Mouse (Mus musculus) ES-E14 (cell line): ENCODE data around the gene Proser2. TPM values are rescaled to one million over a fixed set of nuclear protein-coding genes. Genes with fewer than 3 reads are reported as not detected.

ENCODE experiments used
- DNase-seq: peaks from one replicate; pipeline ENCODE4 v3.0.0-alpha.2; 2013; ENCODE audit warnings: low read depth, low spot score
- H3K27ac ChIP-seq: 2 replicates; pipeline ENCODE4 v1.5.1; 2012; ENCODE audit warnings: low read depth, mild to moderate bottlenecking, low read length, moderate library complexity, mixed read lengths; ENCODE audit not compliant: poor library complexity, insufficient read depth, severe bottlenecking
- H3K36me3 ChIP-seq: 2 replicates; pipeline ENCODE4 v1.6.1; 2012; ENCODE audit warnings: mild to moderate bottlenecking, low read length, moderate library complexity, mixed read lengths; ENCODE audit not compliant: control insufficient read depth, poor library complexity, insufficient read depth, severe bottlenecking
- H3K4me1 ChIP-seq, 2 experiments: fragments of 150-350 bp in 1 of 2; sonication (generic) in 1 of 2; 2 replicates each; pipeline ENCODE4 v1.6.1; 2012; ENCODE audit warnings: low read length in 2 of 2, mild to moderate bottlenecking in 1 of 2, mixed read lengths in 1 of 2; ENCODE audit not compliant: control insufficient read depth in 2 of 2, insufficient read depth in 2 of 2, poor library complexity in 1 of 2
- H3K4me3 ChIP-seq, 2 experiments: fragments of 150-350 bp in 1 of 2; sonication (generic) in 1 of 2; 2 replicates each; pipeline ENCODE4 v1.5.1; 2012; ENCODE audit warnings: low read length in 2 of 2, low read depth in 1 of 2, mild to moderate bottlenecking in 1 of 2, mixed read lengths in 1 of 2; ENCODE audit not compliant: insufficient read depth in 1 of 2, poor library complexity in 1 of 2, severe bottlenecking in 1 of 2
- H3K9ac ChIP-seq: 2 replicates; pipeline ENCODE4 v1.6.1; 2012; ENCODE audit warnings: low read depth, mild to moderate bottlenecking, low read length, mixed read lengths; ENCODE audit not compliant: poor library complexity, insufficient read depth, severe bottlenecking
- H3K9me3 ChIP-seq: fragments of 150-350 bp; sonication (generic); 2 replicates; pipeline ENCODE4 v1.6.1; 2012; ENCODE audit warnings: low read depth, mild to moderate bottlenecking, low read length; ENCODE audit not compliant: control insufficient read depth, insufficient read depth
- CHD2 ChIP-seq: IDR thresholded peaks from 2 replicates; pipeline ENCODE4 v1.6.1; 2014; ENCODE audit warnings: mild to moderate bottlenecking, low read depth, low read length, inconsistent platforms
- HCFC1 ChIP-seq: IDR thresholded peaks from 2 replicates; pipeline ENCODE4 v1.6.1; 2012; ENCODE audit warnings: low read length, inconsistent platforms, borderline replicate concordance; ENCODE audit not compliant: insufficient read depth
- MAFK ChIP-seq: IDR thresholded peaks from 2 replicates; pipeline ENCODE4 v1.6.1; 2014; ENCODE audit warnings: mild to moderate bottlenecking, low read depth, low read length, inconsistent platforms; ENCODE audit not compliant: insufficient read depth
- ZC3H11A ChIP-seq: IDR thresholded peaks from 2 replicates; pipeline ENCODE4 v1.6.1; 2012; ENCODE audit warnings: low read depth, mild to moderate bottlenecking, inconsistent platforms, low read length, borderline replicate concordance
- ZNF384 ChIP-seq: IDR thresholded peaks from 2 replicates; pipeline ENCODE4 v1.6.1; 2012; ENCODE audit warnings: low read depth, low read length, inconsistent platforms
- in situ Hi-C, 2 experiments: fragments of 600-800 bp; cut with MboI; formaldehyde crosslinking; loops; one replicate each; pipeline ENCODE4 v1.15.1; 2025; ENCODE audit warnings: low sequenced_read_pairs in 2 of 2, inconsistent platforms in 1 of 2; ENCODE audit not compliant: unreplicated experiment in 2 of 2
- total RNA-seq: library from RNA; depleted of rRNA; stranded (reverse); fragments of 300-350 nt; gene quantifications from 2 replicates; pipeline ENCODE4 v1.2.3, GENCODE M21; 2012

The Proser2 gene
- total RNA-seq, 1 experiment, result 1.9 TPM

DNA sequence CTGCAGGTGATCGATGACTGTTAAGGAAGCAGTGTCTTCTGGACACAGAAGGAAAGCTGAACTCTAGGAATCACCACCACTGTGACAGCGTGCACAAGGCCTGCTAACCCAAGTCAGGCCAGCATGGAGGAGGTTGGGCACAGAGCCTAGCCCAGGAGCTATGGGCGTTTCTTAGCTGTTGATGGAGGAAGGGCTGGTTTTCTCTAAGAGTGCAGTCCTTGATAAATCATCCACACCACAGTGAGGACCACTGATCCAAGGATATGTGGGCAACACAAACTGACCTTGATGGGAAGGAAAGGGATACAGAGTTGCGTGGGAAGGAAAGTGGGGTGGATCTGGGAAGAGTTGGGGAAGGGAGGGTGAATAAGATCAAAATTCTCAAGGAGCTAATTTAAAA, 27.2 kb upstream of the Proser2 start:
- in situ Hi-C loops, result no loop called here

GRCm38 (mm10) chr2:6149801-6150200, 19.8 kb upstream of the Proser2 start:
- in situ Hi-C loops, result no loop called here
- TF ChIP-seq ZC3H11A (no peak), ZNF384 (no peak), MAFK (no peak), HCFC1 (no peak), CHD2 (no peak)
- H3K27ac ChIP-seq, result no peak overlapping the region
- no peaks in the 10 kb centered on the region for H3K4me1 ChIP-seq
- DNase-seq, result no peak
- no peaks in the 10 kb centered on the region for H3K9me3 ChIP-seq
- no peak overlapping the region for H3K9ac ChIP-seq
- no peaks in the 10 kb centered on the region for H3K36me3 ChIP-seq
- no peak overlapping the region for H3K4me3 ChIP-seq

More for the DNA sequence above, 27.2 kb upstream of the Proser2 start:
- no peak for TF ChIP-seq HCFC1
- no peak for TF ChIP-seq ZC3H11A
- TF ChIP-seq CHD2, result no peak
- H3K4me3 ChIP-seq, result no peak overlapping the region
- no peaks in the 10 kb centered on the region for H3K9me3 ChIP-seq
- no peak overlapping the region for H3K9ac ChIP-seq
- peaks cover 2 to 5% of the 10 kb centered on the region in 2 experiments; a peak in 2 of 4 replicates for H3K4me1 ChIP-seq
- H3K36me3 ChIP-seq, result no peaks in the 10 kb centered on the region
- DNase-seq, result no peak
- no peak overlapping the region for H3K27ac ChIP-seq

DNA sequence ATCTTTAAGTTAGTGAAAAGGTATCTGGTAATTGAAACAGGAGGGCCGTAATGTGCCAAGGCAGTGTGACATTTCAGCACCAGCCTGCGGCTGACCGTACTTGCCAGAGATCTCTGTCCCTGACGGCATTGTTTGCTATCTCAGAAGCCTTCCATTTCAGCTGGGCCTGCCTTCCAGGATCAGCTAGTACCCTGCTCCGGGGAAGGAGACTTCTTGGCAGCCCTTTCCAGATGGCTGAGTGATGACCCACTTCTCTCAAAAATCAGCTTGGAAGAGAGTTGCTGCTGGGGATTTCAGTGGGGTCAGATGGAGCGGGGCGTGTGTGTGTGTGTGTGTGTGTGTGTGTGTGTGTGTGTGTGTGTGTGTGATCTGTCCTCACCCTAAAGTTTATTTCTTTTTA, 16.9 kb upstream of the Proser2 start:
- Histone ChIP-seq H3K9me3 (no peaks in the 10 kb centered on the region), H3K27ac (no peak overlapping the region), H3K4me1 (no peaks in the 10 kb centered on the region), H3K36me3 (no peaks in the 10 kb centered on the region), H3K9ac (no peak overlapping the region), H3K4me3 (no peak overlapping the region)
- no peak for DNase-seq
- TF ChIP-seq ZC3H11A (no peak), CHD2 (no peak), HCFC1 (no peak), MAFK (no peak), ZNF384 (no peak)
- in situ Hi-C loops, result no loop called here

DNA sequence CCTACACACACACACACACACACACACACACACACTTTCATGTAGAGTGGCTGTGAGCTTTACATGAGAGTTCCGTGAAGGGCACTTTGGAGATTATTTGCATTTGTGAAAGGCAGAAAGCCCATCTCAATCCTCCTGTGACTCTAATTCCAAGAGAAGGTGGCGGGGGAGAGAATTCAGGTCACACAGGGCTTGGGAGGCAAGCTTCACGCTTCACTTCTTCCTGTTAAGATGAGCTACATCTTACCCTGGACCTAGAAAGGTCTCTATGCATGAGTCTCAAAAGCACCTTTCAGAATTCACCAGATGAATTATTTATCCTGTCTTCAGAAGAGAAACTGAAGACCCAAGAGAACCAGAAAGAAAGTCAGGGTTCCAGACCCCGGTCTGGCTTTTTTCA, 16.2 kb upstream of the Proser2 start:
- no peaks in the 10 kb centered on the region for H3K9me3 ChIP-seq
- TF ChIP-seq MAFK, result no peak
- no peak for TF ChIP-seq ZC3H11A
- no peak for TF ChIP-seq ZNF384
- TF ChIP-seq CHD2, result no peak
- no peak overlapping the region for H3K4me3 ChIP-seq
- no peak overlapping the region for H3K9ac ChIP-seq
- H3K36me3 ChIP-seq, result no peaks in the 10 kb centered on the region
- in situ Hi-C loops, result no loop called here
- no peak for DNase-seq
- H3K27ac ChIP-seq, result no peak overlapping the region
- H3K4me1 ChIP-seq, result no peaks in the 10 kb centered on the region

DNA sequence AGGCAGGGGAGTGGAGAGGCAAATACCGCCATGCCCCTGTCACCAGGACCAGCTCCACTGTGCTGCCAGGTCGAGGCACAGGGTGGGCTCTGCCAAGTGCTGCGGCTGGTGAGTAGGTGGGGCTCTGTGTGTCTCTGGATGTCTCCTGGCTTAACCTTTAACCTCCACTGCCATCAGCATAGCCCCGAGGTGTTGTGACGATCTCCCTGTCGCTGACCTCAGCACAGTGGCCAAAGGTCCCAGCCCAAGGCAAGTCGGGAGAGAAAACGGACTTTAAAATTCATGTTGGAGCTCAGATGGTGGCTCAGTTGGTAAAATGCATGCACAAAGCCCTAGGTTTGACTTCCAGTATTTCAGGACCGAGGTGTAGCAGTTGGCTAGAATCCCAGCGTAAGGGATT, 15.6 kb upstream of the Proser2 start:
- no peak overlapping the region for H3K9ac ChIP-seq
- H3K9me3 ChIP-seq, result no peaks in the 10 kb centered on the region
- H3K27ac ChIP-seq, result no peak overlapping the region
- no peaks in the 10 kb centered on the region for H3K4me1 ChIP-seq
- no peaks in the 10 kb centered on the region for H3K36me3 ChIP-seq
- in situ Hi-C loops, result no loop called here
- no peak for TF ChIP-seq HCFC1
- TF ChIP-seq ZNF384, result no peak
- TF ChIP-seq CHD2, result no peak
- TF ChIP-seq MAFK, result no peak
- TF ChIP-seq ZC3H11A, result no peak
- no peak for DNase-seq
- no peak overlapping the region for H3K4me3 ChIP-seq
